ENCODE assay signal across 13 mouse cellular contexts in genomic region chr17:28106352-28106751, GRCm38 (mm10). TPM values are rescaled to one million over a fixed set of nuclear protein-coding genes. Genes with fewer than 3 reads are reported as not detected.
A peak's percentile ranks its signal among the peaks of the same experiment; 100 is the strongest.
DNase-seq lines count a peak whose midpoint lies in the region; ATAC-seq and TF ChIP-seq lines count a peak whose summit lies in the region.
"Had no signal": no experiment of that assay in that cellular context is flagged by ENCODE, and none has a peak within 500 bp of the region (broad histone marks: within the 10 kb centered on the region; RNA-seq: fewer than 3 reads in every experiment).

No protein-coding gene starts in this region.

- no peaks in the 10 kb centered on the region for H3K36me3 ChIP-seq in kidney, postnatal 0 days (ENCODE audit: insufficient read depth, low read length)
- no peaks in the 10 kb centered on the region for H3K36me3 ChIP-seq in thymus, adult 2 months (ENCODE audit: control insufficient read depth, insufficient read depth, low read length)
- H3K36me3 ChIP-seq: neural tube, embryonic 12.5 days had no signal

- no peak overlapping the region for H3K27ac ChIP-seq in kidney, postnatal 0 days
- no peak overlapping the region for H3K27ac ChIP-seq in thymus, adult 2 months (ENCODE audit: control insufficient read depth, insufficient read depth, low read length)
- H3K27ac ChIP-seq: macrophage; neural tube, embryonic 12.5 days had no signal

- peak; percentile 58 for TF ChIP-seq CTCF in kidney, postnatal 0 days (IDR thresholded peaks at IDR 0.05; ENCODE audit: low read depth)
- peak; percentile 64; the same call in 1 of the 2 replicates for TF ChIP-seq CTCF in thymus, adult 2 months (IDR thresholded peaks at IDR 0.05; ENCODE audit: borderline replicate concordance, control insufficient read depth, extremely low read depth, insufficient read depth, low read length, poor library complexity)
- TF ChIP-seq CTCF in brain, embryonic 14.5 days (IDR thresholded peaks at IDR 0.05; ENCODE audit: borderline replicate concordance, extremely low read depth, insufficient read depth, insufficient read length), result peak; percentile 54

- no peak overlapping the region for H3K4me3 ChIP-seq in kidney, postnatal 0 days (replicated peaks; ENCODE audit: low read depth, low read length)
- no peak overlapping the region for H3K4me3 ChIP-seq in thymus, adult 2 months (ENCODE audit: control insufficient read depth, insufficient read depth, low read length)
- H3K4me3 ChIP-seq: neural tube, embryonic 12.5 days had no signal

- no peak overlapping the region for H3K9ac ChIP-seq in kidney, postnatal 0 days (ENCODE audit: low read depth, low read length)
- H3K9ac ChIP-seq: neural tube, embryonic 12.5 days had no signal

- H3K9me3 ChIP-seq in kidney, postnatal 0 days (replicated peaks; ENCODE audit: low read length), result no peaks in the 10 kb centered on the region
- H3K9me3 ChIP-seq: neural tube, embryonic 12.5 days had no signal

- H3K4me2 ChIP-seq in kidney, postnatal 0 days (ENCODE audit: low read length), result no peak overlapping the region

- no peaks in the 10 kb centered on the region for H3K27me3 ChIP-seq in kidney, postnatal 0 days (ENCODE audit: insufficient read depth, low read length)
- no peaks in the 10 kb centered on the region for H3K27me3 ChIP-seq in thymus, adult 2 months (ENCODE audit: control insufficient read depth, insufficient read depth, low read length)
- H3K27me3 ChIP-seq: neural tube, embryonic 12.5 days had no signal

- DNase-seq in kidney, postnatal 0 days (ENCODE audit: low spot score), result no peak
- no peak for DNase-seq in kidney, postnatal 25 days
- peak; percentile 16 for DNase-seq in thymus, adult 2 months
- no peak for DNase-seq in thymus, adult 18-20 months
- no peak for DNase-seq in brain, embryonic 14.5 days (ENCODE audit: low read depth)
- peak; percentile 68 for DNase-seq in thymus, postnatal 4 days
- no peak for DNase-seq in neural tube, embryonic 10.5 days (ENCODE audit: extremely low spot score, low spot score)
- DNase-seq in adrenal gland, adult (ENCODE audit: inconsistent age in 2 of 2, low spot score in 1 of 2), result no peak
- DNase-seq: adrenal gland, adult 2 months; gastrocnemius, postnatal 14 days; layer of hippocampus, postnatal 36 days had no signal

- ATAC-seq in kidney, postnatal 0 days (replicated peaks; ENCODE audit: low FRiP score, low read depth), result no peak

- 0 out of 2 replicates have a peak, but pooled peaks cover 7% of the 10 kb centered on the region for H3K4me1 ChIP-seq in kidney, postnatal 0 days (replicated peaks; ENCODE audit: insufficient read depth, low read length)
- peaks cover 9% of the 10 kb centered on the region for H3K4me1 ChIP-seq in thymus, adult 2 months (replicated peaks; ENCODE audit: control insufficient read depth, insufficient read depth, low read length)

- WGBS in kidney, postnatal 0 days, result 83% methylated on average over 6 of the region's 6 CpGs
- WGBS in thymus, adult 2 months, result 82% methylated on average over 6 of the region's 6 CpGs

- no peak for TF ChIP-seq POLR2A in thymus, adult 2 months (IDR thresholded peaks at IDR 0.05; ENCODE audit: control insufficient read depth, extremely low read depth, insufficient read depth, low read length, poor library complexity)
- no peak for TF ChIP-seq POLR2A in brain, embryonic 14.5 days (IDR thresholded peaks at IDR 0.05; ENCODE audit: borderline replicate concordance, extremely low read depth, insufficient read depth, insufficient read length, poor library complexity, severe bottlenecking)

RNA-seq across cellular contexts. Expression of gene Tcp11, which starts 25.9 kb away (rescaled TPM):
- polyA plus RNA-seq in kidney, postnatal 0 days (2015; fragmentation: Nextera tagmentation; extraction: Ambion mirVana), result 5.8 TPM in 2 replicates
- polyA plus RNA-seq in thymus, adult 2 months (2012; rRNA removed), result 3.3 and 5.0 TPM in 2 replicates
- polyA plus RNA-seq in brain, embryonic 14.5 days (2012; rRNA removed), result 2.4 and 2.8 TPM in 2 replicates
- polyA plus RNA-seq: adrenal gland, adult 2 months; macrophage had no signal

RNA-seq across cellular contexts. Expression of gene Scube3, which starts 35.6 kb away (rescaled TPM):
- 14.2 and 14.7 TPM in 2 replicates for polyA plus RNA-seq in kidney, postnatal 0 days (2015; fragmentation: Nextera tagmentation; extraction: Ambion mirVana)
- polyA plus RNA-seq in thymus, adult 2 months (2012; rRNA removed), result 1.6 and 3.0 TPM in 2 replicates
- 18.5 and 26.5 TPM in 2 replicates for polyA plus RNA-seq in brain, embryonic 14.5 days (2012; rRNA removed)

Comparison
In these comparisons a context has a peak if more than half of its experiments do, and no peak if none do; other contexts are left out.
1. DNase-seq: peak in thymus, adult 2 months (single experiment) and thymus, postnatal 4 days (single experiment); none in kidney, postnatal 0 days (single experiment), kidney, postnatal 25 days (0 of 2), thymus, adult 18-20 months (0 of 2), brain, embryonic 14.5 days (single experiment), neural tube, embryonic 10.5 days (single experiment) and adrenal gland, adult (0 of 2).
2. Peak in every context shown above with its lines, with median percentiles within 50 percentile points of each other: CTCF ChIP-seq.